Comparison of ENCODE assay signal across 8 mouse cellular contexts in the genomic region with DNA sequence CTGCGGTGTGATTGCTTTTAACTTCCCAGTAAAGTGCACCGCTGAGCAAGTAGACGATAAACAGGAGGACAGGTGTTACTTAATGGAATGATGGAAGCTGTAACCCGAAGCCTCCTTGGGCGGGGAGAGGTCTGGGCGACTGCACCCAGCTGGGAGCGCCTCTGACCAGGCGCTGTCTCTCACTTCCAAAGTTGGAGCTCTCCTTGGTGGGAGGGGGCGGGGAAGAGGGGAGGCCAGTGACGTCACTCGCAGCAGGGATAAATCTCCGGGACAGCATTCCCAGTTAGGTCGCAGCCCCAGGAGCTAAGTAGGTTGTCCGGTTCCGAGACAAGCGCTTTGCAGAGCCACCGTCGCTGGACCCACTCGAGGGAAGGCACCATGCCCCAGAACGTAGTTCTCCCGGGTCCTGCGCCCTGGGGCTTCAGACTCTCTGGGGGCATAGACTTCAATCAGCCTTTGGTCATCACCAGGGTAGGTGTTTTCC. TPM values are rescaled to one million over a fixed set of nuclear protein-coding genes. Genes with fewer than 3 reads are reported as not detected.
DNase-seq lines count a peak whose midpoint lies in the region; ATAC-seq and TF ChIP-seq lines count a peak whose summit lies in the region.

Pdlim3 (plus strand) TSS at position 260 of the 484 bp plus-strand sequence.

- TF ChIP-seq CTCF in C2C12 (IDR thresholded peaks at IDR 0.05; ENCODE audit: control insufficient read depth, insufficient read depth, insufficient read length) = no peak

- H3K4me3 ChIP-seq in C2C12 (ENCODE audit: insufficient read depth, poor library complexity, severe bottlenecking) = no peak within 1 kb of the TSS
- H3K4me3 ChIP-seq in hindbrain, embryonic 16.5 days (ENCODE audit: low read length) = peak within 1 kb of the TSS; percentile 44
- peak within 1 kb of the TSS; percentile 35 for H3K4me3 ChIP-seq in liver, embryonic 16.5 days (ENCODE audit: low read depth, low read length)

- H3K4me1 ChIP-seq in hindbrain, embryonic 16.5 days (ENCODE audit: control insufficient read depth, insufficient read depth, low read depth, low read length) = peaks cover 11% of the 10 kb centered on the region
- H3K4me1 ChIP-seq in liver, embryonic 16.5 days (ENCODE audit: control insufficient read depth, low read depth, low read length) = no peaks in the 10 kb centered on the region

- no peaks in the 10 kb centered on the region for H3K79me2 ChIP-seq in C2C12 (ENCODE audit: control insufficient read depth, insufficient read depth)

- no peaks in the 10 kb centered on the region for H3K36me3 ChIP-seq in C2C12 (ENCODE audit: control insufficient read depth, insufficient read depth)
- no peaks in the 10 kb centered on the region for H3K36me3 ChIP-seq in hindbrain, embryonic 16.5 days (ENCODE audit: control insufficient read depth, insufficient read depth, low read length)
- H3K36me3 ChIP-seq in liver, embryonic 16.5 days (ENCODE audit: control insufficient read depth, insufficient read depth) = no peaks in the 10 kb centered on the region

- no peak within 1 kb of the TSS for H3ac ChIP-seq in C2C12 (ENCODE audit: control insufficient read depth, insufficient read length, low read depth)

- under 1% methylated on average over 21 of the region's 22 CpGs for WGBS in hindbrain, embryonic 16.5 days
- 2% methylated on average over 22 of the region's 22 CpGs for WGBS in liver, embryonic 16.5 days (ENCODE audit: insufficient replicate concordance)

- H3K79me3 ChIP-seq in C2C12 (ENCODE audit: low read depth) = no peaks in the 10 kb centered on the region

- H3K9me3 ChIP-seq in hindbrain, embryonic 16.5 days (ENCODE audit: control insufficient read depth, low read length) = no peaks in the 10 kb centered on the region
- H3K9me3 ChIP-seq in liver, embryonic 16.5 days (replicated peaks; ENCODE audit: control insufficient read depth, low read length) = no peaks in the 10 kb centered on the region

- DNase-seq in adrenal gland, postnatal 4 days (ENCODE audit: low spot score in 2 of 2) = no peak
- DNase-seq in gastrocnemius, postnatal 10 days = peak; percentile 65
- DNase-seq in retina, embryonic 14.5 days (ENCODE audit: low spot score) = peak; percentile 63
- DNase-seq in spleen, postnatal 4 days (ENCODE audit: low spot score in 2 of 2) = no peak
- no peak for DNase-seq in adipocyte (ENCODE audit: low spot score)

- no peaks in the 10 kb centered on the region for H3K27me3 ChIP-seq in C2C12 (ENCODE audit: control insufficient read depth, insufficient read depth, insufficient read length)
- no peaks in the 10 kb centered on the region for H3K27me3 ChIP-seq in hindbrain, embryonic 16.5 days (replicated peaks; ENCODE audit: control insufficient read depth, insufficient read depth, low read length)
- peaks cover 10% of the 10 kb centered on the region for H3K27me3 ChIP-seq in liver, embryonic 16.5 days (ENCODE audit: control insufficient read depth, insufficient read depth, low read depth, low read length)

- H3K9ac ChIP-seq in hindbrain, embryonic 16.5 days (ENCODE audit: low read depth, low read length) = peak within 1 kb of the TSS; percentile 61
- no peak within 1 kb of the TSS for H3K9ac ChIP-seq in liver, embryonic 16.5 days (ENCODE audit: low read depth, low read length)

- ATAC-seq in hindbrain, embryonic 16.5 days = peak; percentile 69
- ATAC-seq in liver, embryonic 16.5 days (ENCODE audit: low read depth) = no peak

- 0 out of 2 replicates have a peak within 1 kb of the TSS, but pooled peaks have one; percentile 24 for H3K27ac ChIP-seq in hindbrain, embryonic 16.5 days (ENCODE audit: low read depth, low read length)
- no peak within 1 kb of the TSS for H3K27ac ChIP-seq in liver, embryonic 16.5 days (ENCODE audit: low read length)

- peak within 1 kb of the TSS; percentile 91 for H3K4me2 ChIP-seq in hindbrain, embryonic 16.5 days (ENCODE audit: low read length)
- H3K4me2 ChIP-seq in liver, embryonic 16.5 days (ENCODE audit: low read depth, low read length) = peak within 1 kb of the TSS; percentile 49

TF ChIP-seq in C2C12, 6 proteins besides CTCF, POLR2A, EP300 and RAD21:
- no peak for TF ChIP-seq MYOG (IDR thresholded peaks at IDR 0.05; ENCODE audit: control insufficient read depth, extremely low read depth, insufficient read length)
- TF ChIP-seq CEBPB (IDR thresholded peaks at IDR 0.05; ENCODE audit: low read depth) = no peak
- no peak for TF ChIP-seq FOSL1 (IDR thresholded peaks at IDR 0.05; ENCODE audit: insufficient read depth, low read length, poor library complexity, severe bottlenecking)
- TF ChIP-seq USF1 (IDR thresholded peaks at IDR 0.05; ENCODE audit: low read depth) = no peak
- TF ChIP-seq MAX (IDR thresholded peaks at IDR 0.05) = no peak
- peak; percentile 64 for TF ChIP-seq MYOD1 (IDR thresholded peaks at IDR 0.05; ENCODE audit: control insufficient read depth, insufficient read length, low read depth)

RNA-seq across cellular contexts. Expression of gene Pdlim3, which starts in this region (rescaled TPM):
- 1.2 TPM for polyA plus RNA-seq in C2C12 (2012; fragmentation: generic; extraction: Trizol)
- total RNA-seq in adrenal gland, postnatal 4 days (2021) = 10 to 100 TPM; 11.0 to 23.2 TPM
- 100 to 1,000 TPM; 594 to 743 TPM for total RNA-seq in gastrocnemius, postnatal 10 days (2021)
- 19.7 and 27.2 TPM in 2 replicates for polyA plus RNA-seq in hindbrain, embryonic 16.5 days (2015; fragmentation: Nextera tagmentation; extraction: Ambion mirVana)
- polyA plus RNA-seq in liver, embryonic 16.5 days (2015; fragmentation: Nextera tagmentation; extraction: Ambion mirVana) = 2.9 and 5.1 TPM in 2 replicates

Comparison
In these comparisons a context has a peak if more than half of its experiments do, and no peak if none do; other contexts are left out.
1. RNA of gene Pdlim3 (total RNA-seq): 594 to 743 TPM in gastrocnemius, postnatal 10 days; 11.0 to 23.2 TPM in adrenal gland, postnatal 4 days; every median in the first group is over 10 times any median in the second.
2. DNase-seq: peak in gastrocnemius, postnatal 10 days (single experiment) and retina, embryonic 14.5 days (single experiment); none in adrenal gland, postnatal 4 days (0 of 2), spleen, postnatal 4 days (0 of 2) and adipocyte (single experiment).